Mouse (Mus musculus) monocyte, adult 2 months (primary cell): ENCODE data around the gene Suclg2.

Experiments
- DNase-seq, 2 experiments: peaks; one replicate each; pipeline ENCODE4 v3.0.0; 2022; ENCODE audit warnings: low spot score in 2 of 2, low read depth in 1 of 2

Suclg2 gene

GRCm38 (mm10) chr6:95718031-95718968 is at the start of gene Suclg2:
Gene Suclg2, minus strand, starts transcription at chr6:95718800.
- DNase-seq = peak; percentile 15 to 16

- DNase-seq = no peak
Measured at GRCm38 (mm10) chr6:95766566-95766965, 48.0 kb upstream of the Suclg2 start.

- DNase-seq = no peak
Measured at GRCm38 (mm10) chr6:95759558-95760172, 41.1 kb upstream of the Suclg2 start.

GRCm38 (mm10) chr6:95742378-95742777 is 23.8 kb upstream of the Suclg2 start:
- no peak for DNase-seq

- no peak for DNase-seq
Measured at GRCm38 (mm10) chr6:95731570-95732367, 13.2 kb upstream of the Suclg2 start.

GRCm38 (mm10) chr6:95729399-95729798 is 10.8 kb upstream of the Suclg2 start:
- no peak for DNase-seq

- no peak for DNase-seq
Measured at GRCm38 (mm10) chr6:95725281-95725680, 6.7 kb upstream of the Suclg2 start.

GRCm38 (mm10) chr6:95723361-95723760 is 4.8 kb upstream of the Suclg2 start:
- no peak for DNase-seq

GRCm38 (mm10) chr6:95719791-95720190 is 1.2 kb upstream of the Suclg2 start:
- no peak for DNase-seq

- no peak for DNase-seq
Measured at GRCm38 (mm10) chr6:95718969-95719333, 351 bp upstream of the Suclg2 start.

- no peak for DNase-seq
Measured at GRCm38 (mm10) chr6:95717071-95717470, 1.5 kb downstream of the Suclg2 start.

GRCm38 (mm10) chr6:95716476-95716875 is 2.1 kb downstream of the Suclg2 start:
- DNase-seq = no peak

GRCm38 (mm10) chr6:95713245-95713644 is 5.4 kb downstream of the Suclg2 start:
- DNase-seq = no peak

GRCm38 (mm10) chr6:95712081-95712480 is 6.5 kb downstream of the Suclg2 start:
- DNase-seq = no peak

- no peak for DNase-seq
Measured at GRCm38 (mm10) chr6:95711671-95712070, 6.9 kb downstream of the Suclg2 start.

- no peak for DNase-seq
Measured at GRCm38 (mm10) chr6:95710886-95711285, 7.7 kb downstream of the Suclg2 start.

GRCm38 (mm10) chr6:95709531-95709930 is 9.1 kb downstream of the Suclg2 start:
- no peak for DNase-seq

GRCm38 (mm10) chr6:95709106-95709505 is 9.5 kb downstream of the Suclg2 start:
- no peak for DNase-seq

- DNase-seq = no peak
Measured at GRCm38 (mm10) chr6:95704626-95705025, 14.0 kb downstream of the Suclg2 start.

- no peak for DNase-seq
Measured at GRCm38 (mm10) chr6:95702200-95702599, 16.4 kb downstream of the Suclg2 start.

- DNase-seq = no peak
Measured at GRCm38 (mm10) chr6:95701786-95702185, 16.8 kb downstream of the Suclg2 start.
